Mouse (Mus musculus) spleen, adult 2 months (tissue): ENCODE measurements around the gene Trip10. TPM values are rescaled to one million over a fixed set of nuclear protein-coding genes. Genes with fewer than 3 reads are reported as not detected.
A peak's percentile ranks its signal among the peaks of the same experiment; 100 is the strongest.

Experiments used
- DNase-seq, 2 experiments: peaks; one replicate each; pipeline versions ENCODE4 v3.0.0 to v3.0.0-alpha.2; 2012 to 2021; ENCODE audit warnings: low spot score in 2 of 2, low read depth in 1 of 2
- H3K27ac ChIP-seq: fragments of 200-500 bp; 2 replicates; pipeline ENCODE4 v1.5.1; 2012; ENCODE audit warnings: low read length, inconsistent platforms; ENCODE audit not compliant: insufficient read depth
- H3K27me3 ChIP-seq: fragments of 200-500 bp; 2 replicates; pipeline ENCODE4 v1.6.1; 2012; ENCODE audit warnings: mild to moderate bottlenecking, moderate library complexity, low read length, inconsistent platforms; ENCODE audit not compliant: control insufficient read depth, insufficient read depth
- H3K36me3 ChIP-seq: fragments of 200-500 bp; 2 replicates; pipeline ENCODE4 v1.6.1; 2012; ENCODE audit warnings: mild to moderate bottlenecking, low read length, inconsistent platforms; ENCODE audit not compliant: control insufficient read depth, insufficient read depth
- H3K4me1 ChIP-seq: fragments of 200-500 bp; 2 replicates; pipeline ENCODE4 v1.6.1; 2011; ENCODE audit warnings: inconsistent platforms; ENCODE audit not compliant: control insufficient read depth, insufficient read depth, insufficient read length
- H3K4me3 ChIP-seq: fragments of 200-500 bp; 2 replicates; pipeline ENCODE4 v1.5.1; 2011; ENCODE audit warnings: mild to moderate bottlenecking, inconsistent platforms; ENCODE audit not compliant: insufficient read depth, insufficient read length; ENCODE audit errors: extremely low read depth
- CTCF ChIP-seq: fragments of 200-500 bp; IDR thresholded peaks from 2 replicates; pipeline ENCODE4 v1.5.1; 2011; ENCODE audit warnings: mild to moderate bottlenecking, inconsistent platforms; ENCODE audit not compliant: insufficient read depth, insufficient read length, insufficient replicate concordance; ENCODE audit errors: extremely low read depth
- POLR2A ChIP-seq: fragments of 200-500 bp; IDR thresholded peaks from 2 replicates; pipeline ENCODE4 v1.6.1; 2011; ENCODE audit warnings: low read depth, low read length, inconsistent platforms
- WGBS: fragments of 180-500 bp; shearing (Covaris S2); methylation state at CpG from one replicate; pipeline ENCODE4 v1.1.7; 2018; 5-methylcytosine and 5-hydroxymethylcytosine counted together
- polyA plus RNA-seq: library from polyadenylated mRNA; depleted of rRNA; stranded (reverse); fragments of >200 nt; gene quantifications from 2 replicates; pipeline ENCODE4 v1.2.3, GENCODE M21; 2012

Trip10 gene
- polyA plus RNA-seq, 1 experiment, result 10.5 TPM

- no peak overlapping the region for H3K27ac ChIP-seq
- H3K27me3 ChIP-seq, result no peaks in the 10 kb centered on the region
- H3K36me3 ChIP-seq, result no peaks in the 10 kb centered on the region
- H3K4me3 ChIP-seq, result no peak overlapping the region
- TF ChIP-seq POLR2A, result no peak
- no peak for TF ChIP-seq CTCF
- WGBS, result 90% methylated on average over 3 of the region's 3 CpGs
- DNase-seq, result no peak
- H3K4me1 ChIP-seq, result no peaks in the 10 kb centered on the region
Measured at GRCm38 (mm10) chr17:57228873-57229272, 20.4 kb upstream of the Trip10 start.

- no peak for DNase-seq
- 54% methylated on average over 15 of the region's 15 CpGs for WGBS
Measured at GRCm38 (mm10) chr17:57229851-57230727, 19.2 kb upstream of the Trip10 start.

GRCm38 (mm10) chr17:57230728-57231125 lies 18.5 kb upstream of the Trip10 start:
- DNase-seq, result no peak
- Histone ChIP-seq H3K27ac (no peak overlapping the region), H3K36me3 (peaks cover 11% of the 10 kb centered on the region), H3K4me1 (no peaks in the 10 kb centered on the region), H3K27me3 (no peaks in the 10 kb centered on the region), H3K4me3 (no peak overlapping the region)
- TF ChIP-seq POLR2A (no peak), CTCF (no peak)
- WGBS, result 30% methylated on average over 6 of the region's 6 CpGs

More at GRCm38 (mm10) chr17:57229851-57230727, 19.2 kb upstream of the Trip10 start:
- peaks cover 8% of the 10 kb centered on the region for H3K36me3 ChIP-seq
- no peak overlapping the region for H3K27ac ChIP-seq
- TF ChIP-seq POLR2A, result no peak
- no peak for TF ChIP-seq CTCF
- H3K4me1 ChIP-seq, result no peaks in the 10 kb centered on the region
- no peak overlapping the region for H3K4me3 ChIP-seq
- H3K27me3 ChIP-seq, result no peaks in the 10 kb centered on the region

GRCm38 (mm10) chr17:57231321-57231771 lies 17.9 kb upstream of the Trip10 start:
- DNase-seq, result no peak
- peak overlapping the region; percentile 22 for H3K27ac ChIP-seq
- H3K4me1 ChIP-seq, result no peaks in the 10 kb centered on the region
- H3K36me3 ChIP-seq, result peaks cover 17% of the 10 kb centered on the region
- H3K27me3 ChIP-seq, result no peaks in the 10 kb centered on the region
- no peak for TF ChIP-seq CTCF
- TF ChIP-seq POLR2A, result no peak
- H3K4me3 ChIP-seq, result no peak overlapping the region

- Histone ChIP-seq H3K4me3 (no peak overlapping the region), H3K27ac (no peak overlapping the region; the same call in 1 of the 2 replicates), H3K36me3 (peaks cover 23% of the 10 kb centered on the region), H3K4me1 (no peaks in the 10 kb centered on the region), H3K27me3 (no peaks in the 10 kb centered on the region)
- TF ChIP-seq POLR2A (no peak), CTCF (no peak)
- DNase-seq, result no peak
- WGBS, result 88% methylated on average over 1 of the region's 1 CpGs
Measured at GRCm38 (mm10) chr17:57232200-57232599, 17.1 kb upstream of the Trip10 start.

- TF ChIP-seq CTCF, result no peak
- no peak for TF ChIP-seq POLR2A
Measured at GRCm38 (mm10) chr17:57233038-57233437, 16.2 kb upstream of the Trip10 start.

GRCm38 (mm10) chr17:57234254-57234928 lies 14.9 kb upstream of the Trip10 start:
- H3K4me3 ChIP-seq, result no peak overlapping the region
- no peak overlapping the region for H3K27ac ChIP-seq
- TF ChIP-seq CTCF (no peak), POLR2A (no peak)
- DNase-seq, result no peak
- no peaks in the 10 kb centered on the region for H3K27me3 ChIP-seq
- 87% methylated on average over 12 of the region's 12 CpGs for WGBS
- H3K36me3 ChIP-seq, result peaks cover 34% of the 10 kb centered on the region
- no peaks in the 10 kb centered on the region for H3K4me1 ChIP-seq

More at GRCm38 (mm10) chr17:57233038-57233437, 16.2 kb upstream of the Trip10 start:
- H3K27ac ChIP-seq, result no peak overlapping the region
- no peaks in the 10 kb centered on the region for H3K4me1 ChIP-seq
- WGBS, result 65% methylated on average over 7 of the region's 7 CpGs
- no peak overlapping the region for H3K4me3 ChIP-seq
- peaks cover 31% of the 10 kb centered on the region for H3K36me3 ChIP-seq
- DNase-seq, result no peak
- H3K27me3 ChIP-seq, result no peaks in the 10 kb centered on the region
